Mouse (Mus musculus): ENCODE results near the gene Mthfd1l.

- TF ChIP-seq CTCF (IDR thresholded peaks at IDR 0.05; ENCODE audit: low read depth) (no peak), EP300 (optimal IDR thresholded peaks at IDR 0.05) (no peak)
Measured at GRCm38 (mm10) chr10:4211067-4211447, 238.1 kb downstream of the Mthfd1l start.

Data from stomach, postnatal 0 days (tissue).